Mouse (Mus musculus): ENCODE measurements at regions not wholly inside any gene's neighbourhood (a gene's known extent, or its start where the extent isn't known, plus 50 kb on each side); places are given as distances from the start of the nearest gene placed in this dataset.

- TF ChIP-seq CTCF (IDR thresholded peaks at IDR 0.05; ENCODE audit: control insufficient read depth, insufficient read depth, insufficient replicate concordance, low read depth, low read length): no peak
- TF ChIP-seq POLR2A (IDR thresholded peaks at IDR 0.05; ENCODE audit: control insufficient read depth, low read depth, low read length): no peak
- no peaks in the 10 kb centered on the region for H3K36me3 ChIP-seq (ENCODE audit: control insufficient read depth, insufficient read depth, low read length)
- no peaks in the 10 kb centered on the region for H3K27me3 ChIP-seq (ENCODE audit: control insufficient read depth, insufficient read depth, low read length)
- no peak overlapping the region for H3K27ac ChIP-seq (ENCODE audit: control insufficient read depth, insufficient read depth, low read depth, low read length)
- H3K4me1 ChIP-seq (ENCODE audit: control insufficient read depth, insufficient read depth, low read length): no peaks in the 10 kb centered on the region
- H3K4me3 ChIP-seq (ENCODE audit: control insufficient read depth, low read depth, low read length): no peak overlapping the region
Measured at GRCm38 (mm10) chr4:27994411-27994810, 818.5 kb upstream of the Epha7 start.

- no peak overlapping the region for H3K4me3 ChIP-seq (ENCODE audit: control insufficient read depth, low read depth, low read length)
- no peaks in the 10 kb centered on the region for H3K4me1 ChIP-seq (ENCODE audit: control insufficient read depth, insufficient read depth, low read length)
- TF ChIP-seq CTCF (IDR thresholded peaks at IDR 0.05; ENCODE audit: control insufficient read depth, insufficient read depth, insufficient replicate concordance, low read depth, low read length): no peak
- no peak for TF ChIP-seq POLR2A (IDR thresholded peaks at IDR 0.05; ENCODE audit: control insufficient read depth, low read depth, low read length)
- no peaks in the 10 kb centered on the region for H3K36me3 ChIP-seq (ENCODE audit: control insufficient read depth, insufficient read depth, low read length)
- H3K27me3 ChIP-seq (ENCODE audit: control insufficient read depth, insufficient read depth, low read length): no peaks in the 10 kb centered on the region
- H3K27ac ChIP-seq (ENCODE audit: control insufficient read depth, insufficient read depth, low read depth, low read length): no peak overlapping the region
Measured at GRCm38 (mm10) chr4:28001818-28002476, 811.0 kb upstream of the Epha7 start.

Measured in testis, adult 2 months (tissue).